Mouse (Mus musculus) left cerebral cortex, postnatal 14 days (tissue): ENCODE results near the gene Anapc10. TPM values are rescaled to one million over a fixed set of nuclear protein-coding genes. Genes with fewer than 3 reads are reported as not detected.

Source experiments
- DNase-seq, 2 experiments: peaks; one replicate each; pipeline ENCODE4 v3.0.0; 2021 to 2022; ENCODE audit warnings: low spot score in 2 of 2, mixed read lengths in 1 of 2
- intact Hi-C: fragments of 180-260 bp; cut with DNase I; formaldehyde crosslinking; loops from one replicate; pipeline ENCODE4 v1.15.1; 2025
- total RNA-seq, 2 experiments: library from RNA; stranded (reverse); gene quantifications; 2 replicates each; pipeline ENCODE4 v1.2.3; 2021

The Anapc10 gene
- total RNA-seq, 2 experiments from 2014 or later = 10.5 to 10.6 TPM

GRCm38 (mm10) chr8:79804499-79804898 lies 92.9 kb downstream of the Anapc10 start:
- no peak for DNase-seq
- intact Hi-C loops = no loop called here

GRCm38 (mm10) chr8:79806971-79807370 lies 95.4 kb downstream of the Anapc10 start:
- intact Hi-C loops = no loop called here
- no peak for DNase-seq

- DNase-seq = no peak
- intact Hi-C loops = no loop called here
Measured at GRCm38 (mm10) chr8:79826534-79826933, 114.9 kb downstream of the Anapc10 start.

Other genes with a start within 250 kb of the Anapc10 start
- gene Otud4, start 72.2 kb upstream of the Anapc10 start, total RNA-seq = 10 to 100 TPM; 36.8 to 44.4 TPM
- 10 to 100 TPM; 74.3 to 76.1 TPM for gene Abce1, start 80 bp upstream of the Anapc10 start, total RNA-seq